Mouse (Mus musculus): ENCODE data around the gene Arhgef10l. TPM values are rescaled to one million over a fixed set of nuclear protein-coding genes. Genes with fewer than 3 reads are reported as not detected.

The Arhgef10l gene
- 34.7 TPM for polyA plus RNA-seq (2012; fragmentation: generic; extraction: Trizol)

DNA sequence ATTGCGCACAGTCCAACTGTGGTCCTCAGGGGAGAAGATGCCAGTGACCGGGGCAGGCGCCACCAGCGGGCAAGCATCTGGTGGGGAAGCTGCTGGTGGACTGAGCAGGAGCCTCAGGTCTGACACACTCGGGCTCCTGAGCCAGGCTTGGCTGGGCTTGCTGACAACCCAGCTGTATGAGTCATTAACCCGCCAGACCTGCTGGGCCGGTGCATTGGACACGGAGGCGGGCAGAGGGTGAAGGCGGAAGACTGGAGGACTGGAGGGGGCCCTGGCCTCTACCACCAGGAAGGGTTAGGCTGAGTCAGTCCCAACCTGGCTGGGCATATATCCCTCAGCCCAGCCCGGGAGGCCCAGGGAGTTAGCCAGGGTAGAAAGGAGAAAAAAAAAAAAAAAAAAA is at the start of gene Arhgef10l:
TSS of gene Arhgef10l (minus strand) at position 253 of the 400 bp plus-strand sequence.
- H3K4me2 ChIP-seq (ENCODE audit: low read depth), result peak within 1 kb of the TSS; percentile 56
- no peak for TF ChIP-seq MAX (IDR thresholded peaks at IDR 0.05; ENCODE audit: low read depth)
- no peak for TF ChIP-seq CEBPB (IDR thresholded peaks at IDR 0.05; ENCODE audit: insufficient read depth, poor library complexity, severe bottlenecking)
- no peak for TF ChIP-seq REST (IDR thresholded peaks at IDR 0.05; ENCODE audit: insufficient read depth, insufficient read length)
- peak in 1 of 3 experiments; percentile 57 for TF ChIP-seq MYOD1 (IDR thresholded peaks at IDR 0.05; ENCODE audit: control insufficient read depth in 1 of 3, insufficient read length in 2 of 3, low read depth in 2 of 3)
- no peak for TF ChIP-seq POLR2A (IDR thresholded peaks at IDR 0.05; ENCODE audit: insufficient read length, low read depth)
- TF ChIP-seq TCF12 (IDR thresholded peaks at IDR 0.05; ENCODE audit: insufficient read depth, poor library complexity, severe bottlenecking), result no peak
- no peak for TF ChIP-seq E2F4 (IDR thresholded peaks at IDR 0.05; ENCODE audit: insufficient read depth)
- TF ChIP-seq MYOG (IDR thresholded peaks at IDR 0.05; ENCODE audit: control insufficient read depth in 1 of 3, insufficient read depth in 1 of 3, insufficient read length in 2 of 3, low read depth in 2 of 3), result peak in 1 of 3 experiments; percentile 19
- TF ChIP-seq TCF3 (IDR thresholded peaks at IDR 0.05; ENCODE audit: insufficient read length, low read depth), result no peak
- no peak for TF ChIP-seq SRF (IDR thresholded peaks at IDR 0.05; ENCODE audit: control insufficient read depth, insufficient read length, low read depth)
- H3ac ChIP-seq (ENCODE audit: control insufficient read depth, insufficient read length), result no peak within 1 kb of the TSS
- no peaks in the 10 kb centered on the region for H3K79me2 ChIP-seq (ENCODE audit: control insufficient read depth, insufficient read depth)
- no peaks in the 10 kb centered on the region for H3K36me3 ChIP-seq (ENCODE audit: control insufficient read depth, insufficient read depth)
- no peak within 1 kb of the TSS for H3K4me3 ChIP-seq
- no peaks in the 10 kb centered on the region for H3K27me3 ChIP-seq (ENCODE audit: control insufficient read depth, insufficient read depth, insufficient read length)

DNA sequence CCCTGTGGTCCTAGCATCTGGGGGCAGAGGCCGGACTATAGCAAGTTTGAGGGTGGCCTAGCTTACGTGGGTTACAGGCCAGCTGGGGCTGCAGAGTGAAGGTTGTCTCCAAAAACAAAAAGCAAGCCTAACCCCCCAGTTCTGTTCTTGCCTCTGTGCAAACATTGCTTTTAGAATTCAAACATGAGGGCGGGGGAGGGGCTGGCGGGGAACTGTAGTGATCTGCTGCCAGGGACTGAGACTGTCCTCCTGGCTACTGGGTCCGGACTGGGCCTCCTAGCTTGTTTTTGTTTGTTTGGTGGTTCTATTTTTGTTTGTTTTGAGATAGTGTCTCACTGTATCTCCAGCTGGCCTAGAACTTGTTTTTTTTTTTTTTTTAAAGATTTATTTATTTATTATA is 48.8 kb upstream of the Arhgef10l start:
- no peaks in the 10 kb centered on the region for H3K27me3 ChIP-seq (ENCODE audit: control insufficient read depth, insufficient read depth, insufficient read length)
- no peak for TF ChIP-seq MYOD1 (IDR thresholded peaks at IDR 0.05; ENCODE audit: control insufficient read depth in 1 of 3, insufficient read length in 2 of 3, low read depth in 2 of 3)
- no peak for TF ChIP-seq USF1 (IDR thresholded peaks at IDR 0.05; ENCODE audit: low read depth)
- TF ChIP-seq MYOG (IDR thresholded peaks at IDR 0.05; ENCODE audit: control insufficient read depth in 1 of 3, insufficient read depth in 1 of 3, insufficient read length in 2 of 3, low read depth in 2 of 3), result no peak
- no peak for TF ChIP-seq CEBPB (IDR thresholded peaks at IDR 0.05; ENCODE audit: insufficient read depth, poor library complexity, severe bottlenecking)
- TF ChIP-seq E2F4 (IDR thresholded peaks at IDR 0.05; ENCODE audit: insufficient read depth), result no peak
- no peak for TF ChIP-seq SRF (IDR thresholded peaks at IDR 0.05; ENCODE audit: control insufficient read depth, insufficient read length, low read depth)
- H3ac ChIP-seq (ENCODE audit: control insufficient read depth, insufficient read length), result no peak overlapping the region
- no peak overlapping the region for H3K4me3 ChIP-seq
- no peak overlapping the region for H3K4me2 ChIP-seq (ENCODE audit: low read depth)
- H3K79me2 ChIP-seq (ENCODE audit: control insufficient read depth, insufficient read depth), result peaks cover 6% of the 10 kb centered on the region
- peaks cover 57% of the 10 kb centered on the region for H3K36me3 ChIP-seq (ENCODE audit: control insufficient read depth, insufficient read depth)

DNA sequence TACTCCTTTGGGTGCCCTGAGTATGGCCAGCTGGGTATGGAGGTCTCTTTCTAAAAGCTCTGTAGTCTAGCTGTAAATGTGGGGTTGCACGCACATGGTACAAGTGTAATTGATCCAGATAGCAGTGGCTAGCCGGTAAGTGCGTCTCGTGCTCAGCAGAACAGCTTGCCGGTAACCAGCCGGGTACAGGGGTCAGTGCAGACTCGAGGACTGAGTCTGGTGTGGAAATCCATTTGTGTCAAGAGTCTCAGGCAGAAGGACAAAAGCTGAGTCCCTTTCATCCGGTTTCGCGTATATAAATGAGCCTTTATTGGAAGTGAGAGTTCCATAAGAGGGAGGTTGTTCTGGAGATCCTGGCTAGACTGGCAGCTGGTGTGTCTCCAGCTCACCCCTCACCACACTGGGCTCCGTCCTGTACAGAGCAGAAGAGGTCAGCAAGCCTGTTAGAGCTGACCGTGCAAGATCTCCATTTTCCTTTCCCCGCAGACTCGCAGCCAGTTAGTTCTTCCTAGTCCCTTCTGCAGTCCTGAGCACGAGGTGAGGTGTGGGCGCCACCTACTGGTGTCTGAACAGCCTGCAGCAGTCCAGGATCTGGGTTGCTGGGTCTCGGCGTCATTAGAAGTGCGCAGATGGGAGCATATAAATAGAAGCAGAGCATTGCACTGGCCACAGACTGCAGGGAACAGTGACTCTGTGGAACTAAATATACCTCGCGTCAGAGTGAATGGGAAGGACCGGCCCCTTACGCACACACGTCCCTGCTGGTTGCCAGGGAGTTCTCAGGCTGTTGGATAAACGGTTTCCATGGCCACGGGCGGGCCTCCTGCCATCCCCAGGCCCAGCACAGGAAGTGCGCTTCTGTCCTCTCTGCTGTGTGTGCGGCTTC is 47.9 kb upstream of the Arhgef10l start:
- Histone ChIP-seq H3K79me2 (ENCODE audit: control insufficient read depth, insufficient read depth) (peaks cover 6% of the 10 kb centered on the region), H3K4me3 (no peak overlapping the region), H3K36me3 (ENCODE audit: control insufficient read depth, insufficient read depth) (peaks cover 53% of the 10 kb centered on the region), H3K27me3 (ENCODE audit: control insufficient read depth, insufficient read depth, insufficient read length) (no peaks in the 10 kb centered on the region), H3K4me2 (ENCODE audit: low read depth) (no peak overlapping the region), H3ac (ENCODE audit: control insufficient read depth, insufficient read length) (no peak overlapping the region)
- peak; percentile 45 for TF ChIP-seq POLR2AphosphoS2 (IDR thresholded peaks at IDR 0.05; ENCODE audit: insufficient read length, low read depth)
- no peak for TF ChIP-seq REST (IDR thresholded peaks at IDR 0.05; ENCODE audit: insufficient read depth, insufficient read length)
- peak; percentile 22 for TF ChIP-seq POLR2A (IDR thresholded peaks at IDR 0.05; ENCODE audit: insufficient read length, low read depth)
- peak in 1 of 3 experiments; percentile 16 for TF ChIP-seq MYOG (IDR thresholded peaks at IDR 0.05; ENCODE audit: control insufficient read depth in 1 of 3, insufficient read depth in 1 of 3, insufficient read length in 2 of 3, low read depth in 2 of 3)

DNA sequence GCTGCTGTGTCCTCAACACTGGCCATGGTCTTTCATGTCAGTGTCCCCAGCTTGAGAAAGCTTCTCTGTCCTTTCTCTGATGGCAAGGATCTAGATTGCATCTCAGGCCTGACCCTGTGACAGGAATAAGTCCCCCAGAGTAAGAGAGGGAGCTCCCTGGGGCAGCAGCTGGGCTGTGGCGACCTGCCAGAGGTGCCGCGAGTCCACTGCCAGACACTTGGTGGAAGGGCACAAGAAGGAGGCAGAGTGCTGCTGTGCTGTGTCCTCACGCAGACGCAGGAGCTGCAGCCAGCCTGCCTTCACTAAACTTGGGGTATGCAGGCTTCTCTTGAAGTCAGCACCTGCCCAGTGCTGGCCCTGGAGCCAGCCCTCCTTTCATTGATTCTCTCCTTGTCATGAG is 45.5 kb upstream of the Arhgef10l start:
- Histone ChIP-seq H3K79me2 (ENCODE audit: control insufficient read depth, insufficient read depth) (peaks cover 25% of the 10 kb centered on the region), H3K27me3 (ENCODE audit: control insufficient read depth, insufficient read depth, insufficient read length) (no peaks in the 10 kb centered on the region), H3ac (ENCODE audit: control insufficient read depth, insufficient read length) (no peak overlapping the region), H3K4me2 (ENCODE audit: low read depth) (peak overlapping the region; percentile 18), H3K4me3 (no peak overlapping the region), H3K36me3 (ENCODE audit: control insufficient read depth, insufficient read depth) (peaks cover 34% of the 10 kb centered on the region)
- no peak for TF ChIP-seq TCF3 (IDR thresholded peaks at IDR 0.05; ENCODE audit: insufficient read length, low read depth)
- peak in 2 of 3 experiments; percentile 11 to 42 for TF ChIP-seq MYOD1 (IDR thresholded peaks at IDR 0.05; ENCODE audit: control insufficient read depth in 1 of 3, insufficient read length in 2 of 3, low read depth in 2 of 3)
- TF ChIP-seq SRF (IDR thresholded peaks at IDR 0.05; ENCODE audit: control insufficient read depth, insufficient read length, low read depth), result no peak
- no peak for TF ChIP-seq CEBPB (IDR thresholded peaks at IDR 0.05; ENCODE audit: insufficient read depth, poor library complexity, severe bottlenecking)
- TF ChIP-seq TCF12 (IDR thresholded peaks at IDR 0.05; ENCODE audit: insufficient read depth, poor library complexity, severe bottlenecking), result no peak
- TF ChIP-seq E2F4 (IDR thresholded peaks at IDR 0.05; ENCODE audit: insufficient read depth), result no peak
- TF ChIP-seq REST (IDR thresholded peaks at IDR 0.05; ENCODE audit: insufficient read depth, insufficient read length), result no peak
- no peak for TF ChIP-seq POLR2AphosphoS2 (IDR thresholded peaks at IDR 0.05; ENCODE audit: insufficient read length, low read depth)
- no peak for TF ChIP-seq USF1 (IDR thresholded peaks at IDR 0.05; ENCODE audit: low read depth)
- peak; percentile 31 for TF ChIP-seq POLR2A (IDR thresholded peaks at IDR 0.05; ENCODE audit: insufficient read length, low read depth)
- TF ChIP-seq MAX (IDR thresholded peaks at IDR 0.05; ENCODE audit: low read depth), result no peak
- TF ChIP-seq MYOG (IDR thresholded peaks at IDR 0.05; ENCODE audit: control insufficient read depth in 1 of 3, insufficient read depth in 1 of 3, insufficient read length in 2 of 3, low read depth in 2 of 3), result peak in 2 of 3 experiments; percentile 35 to 66
